Mouse (Mus musculus) heart, embryonic 14.5 days (tissue): ENCODE data around the gene Fam110a. TPM values are rescaled to one million over a fixed set of nuclear protein-coding genes. Genes with fewer than 3 reads are reported as not detected.

Source experiments
- ATAC-seq: fragments of 200-750 bp; cut with Nextera tagmentation; 2 replicates; pipeline ENCODE4 v1.8.0; 2017; ENCODE audit warnings: low read depth, moderate TSS enrichment; ENCODE audit not compliant: insufficient number of reproducible peaks, insufficient read depth, low FRiP score
- H3K27ac ChIP-seq, 2 experiments: fragments of 200-500 bp in 1 of 2; fragments of 300-500 bp in 1 of 2; sonication (generic) in 1 of 2; replicated peaks in 1 of 2; 2 replicates each; pipeline ENCODE4 v1.5.1; 2012 to 2014; ENCODE audit warnings: low read depth in 2 of 2, low read length in 2 of 2, control low read depth in 1 of 2, mild to moderate bottlenecking in 1 of 2, mixed read lengths in 1 of 2; ENCODE audit not compliant: control insufficient read depth in 1 of 2, insufficient read depth in 1 of 2
- H3K27me3 ChIP-seq: fragments of 300-500 bp; sonication (generic); 2 replicates; pipeline ENCODE4 v1.6.1; 2014; ENCODE audit warnings: mild to moderate bottlenecking, low read length, control low read depth; ENCODE audit not compliant: control insufficient read depth, insufficient read depth
- H3K36me3 ChIP-seq: fragments of 300-500 bp; sonication (generic); 2 replicates; pipeline ENCODE4 v1.6.1; 2014; ENCODE audit warnings: mild to moderate bottlenecking, control low read depth, low read length, mixed read lengths; ENCODE audit not compliant: control insufficient read depth, insufficient read depth
- H3K4me1 ChIP-seq, 2 experiments: fragments of 200-500 bp in 1 of 2; fragments of 300-500 bp in 1 of 2; sonication (generic) in 1 of 2; 2 replicates each; pipeline ENCODE4 v1.6.1; 2012 to 2014; ENCODE audit warnings: low read length in 2 of 2, control low read depth in 1 of 2, mixed read lengths in 1 of 2; ENCODE audit not compliant: control insufficient read depth in 2 of 2, insufficient read depth in 2 of 2
- H3K4me2 ChIP-seq: fragments of 300-500 bp; sonication (generic); 2 replicates; pipeline ENCODE4 v1.6.1; 2014; ENCODE audit warnings: mild to moderate bottlenecking, low read length
- H3K4me3 ChIP-seq, 2 experiments: fragments of 200-500 bp in 1 of 2; fragments of 300-500 bp in 1 of 2; sonication (generic) in 1 of 2; 2 replicates each; pipeline ENCODE4 v1.5.1; 2012 to 2014; ENCODE audit warnings: low read length in 2 of 2, mild to moderate bottlenecking in 2 of 2, control low read depth in 1 of 2, low read depth in 1 of 2, moderate library complexity in 1 of 2; ENCODE audit not compliant: control insufficient read depth in 1 of 2, insufficient read depth in 1 of 2
- H3K9ac ChIP-seq: fragments of 300-500 bp; sonication (generic); 2 replicates; pipeline ENCODE4 v1.6.1; 2014; ENCODE audit warnings: mild to moderate bottlenecking, low read length
- H3K9me3 ChIP-seq: fragments of 300-500 bp; sonication (generic); 2 replicates; pipeline ENCODE4 v1.6.1; 2016; ENCODE audit warnings: low read length, control low read depth; ENCODE audit not compliant: control insufficient read depth
- WGBS: fragments of 180-500 bp; shearing (Covaris S2); extraction: QIAGEN DNeasy Blood & Tissue Kit; methylation state at CpG from one replicate; pipeline ENCODE4 v1.1.7; 2014; 5-methylcytosine and 5-hydroxymethylcytosine counted together
- polyA plus RNA-seq: library from polyadenylated mRNA; unstranded; fragments of >200 nt; fragmentation: Nextera tagmentation; extraction: Ambion mirVana; gene quantifications from 2 replicates; pipeline ENCODE4 v1.2.1, GENCODE M21; 2014

Gene Fam110a
- polyA plus RNA-seq, 1 experiment from 2014 or later: 8.3 TPM

DNA sequence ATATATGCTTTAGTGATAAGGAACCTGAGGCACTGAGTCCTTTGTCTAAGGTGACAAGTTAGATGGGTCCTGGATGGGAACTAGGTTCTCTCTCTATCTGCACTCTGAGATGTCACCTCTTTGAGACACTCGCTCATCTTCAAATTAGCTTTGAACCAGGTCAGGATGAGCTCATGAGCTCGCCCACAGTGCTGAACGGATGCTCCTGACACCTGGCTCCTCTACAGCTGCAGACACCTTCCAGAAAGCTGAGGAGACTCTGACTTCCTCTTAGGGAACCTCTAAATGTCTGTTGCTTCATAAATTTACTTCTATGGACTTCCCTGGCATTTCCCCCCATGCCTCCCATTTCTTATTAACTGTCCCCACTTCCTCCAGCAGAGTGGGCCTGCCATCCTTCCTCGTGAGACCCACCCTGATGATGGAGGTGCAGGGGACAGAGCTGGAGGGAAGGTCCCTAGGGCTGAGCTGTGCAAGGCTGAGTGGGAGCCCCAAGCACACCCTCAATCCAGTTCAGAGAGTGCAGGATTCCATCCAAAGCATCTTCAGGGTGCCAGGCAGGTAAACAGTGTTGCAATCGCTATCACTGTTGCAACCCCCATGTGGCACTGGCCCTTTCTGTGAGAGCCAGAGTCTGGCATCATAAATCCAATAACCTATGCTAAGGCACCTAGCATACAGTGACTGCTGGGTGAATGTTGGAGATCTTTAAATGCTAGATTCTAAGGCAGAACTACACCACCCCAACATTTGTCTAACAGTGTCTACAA lies 40.2 kb downstream of the Fam110a start:
- no peak for ATAC-seq

DNA sequence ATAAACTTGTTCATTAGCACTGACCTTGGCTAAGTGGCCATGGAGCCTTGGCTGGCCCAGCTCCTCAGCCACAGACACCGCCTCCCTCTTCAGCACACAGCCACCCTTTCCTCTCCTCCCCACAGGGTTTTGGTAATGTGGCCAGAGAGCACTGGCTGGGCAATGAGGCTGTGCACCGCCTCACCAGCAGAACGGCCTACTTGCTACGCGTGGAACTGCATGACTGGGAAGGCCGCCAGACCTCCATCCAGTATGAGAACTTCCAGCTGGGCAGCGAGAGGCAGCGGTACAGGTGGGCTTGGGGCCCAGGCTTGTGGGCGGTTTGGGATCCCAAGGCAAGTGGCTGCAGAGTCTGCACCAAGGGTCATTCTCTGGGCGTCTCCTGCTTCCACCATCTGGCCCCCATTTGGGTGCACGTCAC lies 41.2 kb downstream of the Fam110a start:
- H3K27me3 ChIP-seq: no peaks in the 10 kb centered on the region
- no peaks in the 10 kb centered on the region for H3K9me3 ChIP-seq
- H3K9ac ChIP-seq: no peak overlapping the region
- H3K4me3 ChIP-seq: no peak overlapping the region
- H3K4me2 ChIP-seq: no peak overlapping the region
- no peaks in the 10 kb centered on the region for H3K36me3 ChIP-seq
- no peaks in the 10 kb centered on the region for H3K4me1 ChIP-seq
- ATAC-seq: no peak
- WGBS: 57% methylated on average over 11 of the region's 11 CpGs
- no peak overlapping the region for H3K27ac ChIP-seq

More for the DNA sequence above, 40.2 kb downstream of the Fam110a start:
- no peak overlapping the region for H3K9ac ChIP-seq
- no peak overlapping the region for H3K4me2 ChIP-seq
- no peaks in the 10 kb centered on the region for H3K4me1 ChIP-seq
- no peak overlapping the region for H3K27ac ChIP-seq
- 70% methylated on average over 5 of the region's 5 CpGs for WGBS
- no peak overlapping the region for H3K4me3 ChIP-seq
- H3K27me3 ChIP-seq: no peaks in the 10 kb centered on the region
- H3K36me3 ChIP-seq: no peaks in the 10 kb centered on the region
- H3K9me3 ChIP-seq: no peaks in the 10 kb centered on the region

DNA sequence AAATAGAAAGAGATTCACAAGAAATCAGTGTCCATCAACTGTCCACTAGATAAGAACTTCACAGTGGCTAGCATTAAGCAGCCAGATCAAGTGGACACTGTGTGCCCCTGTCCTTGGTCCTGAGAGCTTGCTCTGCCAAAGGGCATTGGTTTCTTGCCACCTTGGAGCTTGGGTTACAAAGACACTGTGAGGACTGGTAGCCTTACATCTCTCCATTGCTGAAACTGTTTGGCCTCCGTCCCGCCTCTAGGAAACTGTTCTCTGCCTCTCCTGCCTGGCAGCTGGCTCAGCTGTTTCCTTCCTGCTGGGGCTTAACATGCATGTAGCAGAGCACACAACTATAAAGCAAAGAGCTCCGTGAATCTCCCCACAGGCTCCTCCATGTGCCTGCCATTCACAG lies 42.1 kb downstream of the Fam110a start:
- 63% methylated on average over 3 of the region's 3 CpGs for WGBS
- no peak overlapping the region for H3K4me3 ChIP-seq
- no peak overlapping the region for H3K27ac ChIP-seq
- no peak overlapping the region for H3K9ac ChIP-seq
- H3K4me1 ChIP-seq: no peaks in the 10 kb centered on the region
- ATAC-seq: no peak
- no peaks in the 10 kb centered on the region for H3K27me3 ChIP-seq
- H3K4me2 ChIP-seq: no peak overlapping the region
- H3K9me3 ChIP-seq: no peaks in the 10 kb centered on the region
- no peaks in the 10 kb centered on the region for H3K36me3 ChIP-seq

GRCm38 (mm10) chr2:151930389-151931074 lies 49.5 kb downstream of the Fam110a start:
- ATAC-seq: no peak
- Histone ChIP-seq H3K27ac (no peak overlapping the region), H3K4me2 (no peak overlapping the region), H3K4me3 (no peak overlapping the region), H3K9me3 (no peaks in the 10 kb centered on the region), H3K9ac (no peak overlapping the region), H3K36me3 (no peaks in the 10 kb centered on the region), H3K4me1 (peaks cover 3 to 4% of the 10 kb centered on the region in 2 experiments; a peak in 1 of 4 replicates), H3K27me3 (no peaks in the 10 kb centered on the region)
- 27% methylated on average over 7 of the region's 7 CpGs for WGBS

GRCm38 (mm10) chr2:151927103-151927502 lies 52.9 kb downstream of the Fam110a start:
- Histone ChIP-seq H3K4me1 (peaks cover 4 to 6% of the 10 kb centered on the region in 2 experiments; a peak in 1 of 4 replicates), H3K27ac (no peak overlapping the region), H3K4me2 (no peak overlapping the region), H3K27me3 (no peaks in the 10 kb centered on the region), H3K9me3 (no peaks in the 10 kb centered on the region), H3K4me3 (no peak overlapping the region), H3K36me3 (no peaks in the 10 kb centered on the region), H3K9ac (no peak overlapping the region)
- ATAC-seq: no peak
- WGBS: 85% methylated on average over 11 of the region's 11 CpGs

- Histone ChIP-seq H3K4me3 (no peak overlapping the region), H3K9me3 (no peaks in the 10 kb centered on the region), H3K27ac (no peak overlapping the region), H3K4me2 (no peak overlapping the region), H3K4me1 (peaks cover 4 to 6% of the 10 kb centered on the region in 2 experiments; a peak in 1 of 4 replicates), H3K27me3 (no peaks in the 10 kb centered on the region), H3K36me3 (no peaks in the 10 kb centered on the region), H3K9ac (no peak overlapping the region)
- ATAC-seq: no peak
- WGBS: 40% methylated on average over 4 of the region's 4 CpGs
These were observed 54.3 kb downstream of the Fam110a start for GRCm38 (mm10) chr2:151925715-151926114.

DNA sequence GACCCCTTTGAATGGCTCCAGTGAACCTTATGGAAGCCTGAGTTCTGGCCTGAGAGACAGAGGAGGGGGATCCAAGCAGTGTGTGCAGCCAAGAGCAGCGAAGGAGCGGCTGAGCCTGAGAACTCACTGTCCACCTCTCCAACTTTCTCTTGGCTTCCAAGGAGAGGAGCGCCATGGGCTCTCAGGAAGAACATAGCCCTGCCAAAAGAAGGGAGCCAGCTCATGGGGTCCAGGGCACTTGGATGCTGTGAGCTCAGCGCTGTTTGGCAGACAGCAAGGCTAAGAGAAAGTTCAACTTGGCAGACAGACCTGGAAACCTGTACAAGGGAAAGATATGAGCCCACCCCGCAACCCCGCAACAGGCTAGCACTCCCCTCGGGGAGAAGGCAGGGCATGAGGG lies 55.7 kb downstream of the Fam110a start:
- H3K27ac ChIP-seq: no peak overlapping the region
- H3K9me3 ChIP-seq: no peaks in the 10 kb centered on the region
- H3K4me2 ChIP-seq: no peak overlapping the region
- WGBS: 80% methylated on average over 7 of the region's 7 CpGs
- no peaks in the 10 kb centered on the region for H3K36me3 ChIP-seq
- H3K4me3 ChIP-seq: no peak overlapping the region
- no peaks in the 10 kb centered on the region for H3K27me3 ChIP-seq
- H3K4me1 ChIP-seq: peaks cover 6 to 8% of the 10 kb centered on the region in 2 experiments; a peak in 1 of 4 replicates
- H3K9ac ChIP-seq: no peak overlapping the region
- no peak for ATAC-seq
